Mouse (Mus musculus): ENCODE data around the gene Clpp.

The Clpp gene

DNA sequence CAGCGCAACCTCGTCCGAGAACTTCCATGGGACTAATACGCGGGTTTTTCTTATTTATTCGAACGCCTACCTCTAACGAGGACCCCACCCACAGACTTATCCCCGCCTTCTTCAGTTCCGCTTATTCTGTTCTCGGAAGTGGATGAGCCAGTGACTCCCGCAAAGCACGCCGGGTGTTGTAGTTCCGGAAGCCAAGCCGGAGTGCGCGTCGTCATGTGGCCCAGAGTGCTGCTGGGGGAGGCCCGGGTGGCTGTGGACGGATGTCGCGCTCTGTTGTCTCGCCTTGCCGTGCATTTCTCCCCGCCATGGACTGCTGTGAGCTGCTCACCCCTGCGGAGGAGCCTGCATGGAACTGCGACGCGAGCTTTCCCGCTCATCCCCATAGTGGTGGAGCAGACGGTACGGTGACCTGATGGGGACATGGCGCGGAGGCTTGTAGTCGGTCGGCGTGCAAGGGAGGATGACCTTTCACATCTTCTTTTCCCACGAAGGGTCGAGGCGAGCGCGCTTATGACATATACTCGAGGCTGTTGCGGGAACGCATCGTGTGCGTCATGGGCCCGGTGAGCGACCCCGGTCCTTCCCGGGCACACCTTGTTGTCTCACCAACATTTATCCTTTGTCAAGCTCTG, at the start of gene Clpp:
Gene Clpp, plus strand, starts transcription at position 191 of the 632 bp plus-strand sequence.
- DNase-seq (ENCODE audit: low read depth in 1 of 2, low spot score in 2 of 2) = peak; percentile 87 to 91

- peak in 1 of 2 experiments; percentile 41 for DNase-seq (ENCODE audit: low read depth in 1 of 2, low spot score in 2 of 2)
Observed at GRCm38 (mm10) chr17:56950915-56951314, 39.2 kb upstream of the Clpp start.

GRCm38 (mm10) chr17:56952639-56953038, 37.5 kb upstream of the Clpp start:
- no peak for DNase-seq (ENCODE audit: low read depth in 1 of 2, low spot score in 2 of 2)

DNA sequence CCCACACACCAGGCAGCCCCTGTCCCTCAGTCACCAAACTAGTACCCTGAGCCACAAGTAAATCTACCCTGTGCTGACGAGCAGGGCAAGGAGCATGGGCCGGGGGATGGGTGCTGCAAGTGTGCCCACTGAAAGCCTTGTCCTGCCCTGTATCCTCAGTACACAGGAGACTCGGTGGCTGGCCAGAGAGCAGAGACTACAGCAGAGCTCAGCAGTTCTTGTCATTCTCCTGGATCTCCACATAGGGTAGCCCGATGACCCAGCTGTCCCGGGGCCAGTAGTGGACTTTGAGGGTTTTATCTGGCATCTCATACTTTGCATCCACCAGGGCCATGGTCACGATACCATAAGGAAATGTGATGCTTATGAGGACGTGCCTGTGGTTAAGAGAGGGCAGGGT, 35.2 kb upstream of the Clpp start:
- no peak for DNase-seq (ENCODE audit: low read depth in 1 of 2, low spot score in 2 of 2)

DNA sequence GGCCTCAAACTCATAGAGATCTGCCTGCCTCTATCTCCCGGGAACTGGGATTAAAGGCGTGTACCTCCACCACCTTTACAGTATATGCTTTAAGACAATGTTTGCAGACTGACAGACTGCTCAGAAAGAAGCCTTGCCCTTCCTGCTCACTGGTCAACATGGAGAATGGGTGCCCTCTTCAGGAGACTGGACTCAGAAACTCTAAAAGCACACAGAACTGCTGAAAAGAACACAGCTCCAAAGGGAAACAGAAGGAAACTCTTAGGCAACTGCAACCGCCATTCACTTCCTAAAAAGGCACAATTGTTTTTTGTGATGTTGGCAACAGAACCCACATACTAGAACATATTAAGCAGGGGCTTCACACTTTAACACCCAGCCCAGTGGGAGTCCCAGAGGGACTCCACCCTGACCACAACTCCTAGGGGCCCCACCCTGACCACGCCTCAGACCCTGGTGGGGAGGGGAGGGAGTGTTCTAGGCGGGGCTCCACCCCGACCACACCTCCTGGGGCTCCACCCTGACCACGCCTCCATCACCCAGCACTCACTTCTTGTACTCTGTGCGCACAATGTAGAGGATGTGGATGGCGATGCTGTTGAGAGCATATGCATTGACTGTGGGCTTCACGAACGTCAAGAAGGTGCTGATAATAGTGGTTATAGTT, 32.2 kb upstream of the Clpp start:
- peak; percentile 42 to 49 for DNase-seq (ENCODE audit: low read depth in 1 of 2, low spot score in 2 of 2)

DNA sequence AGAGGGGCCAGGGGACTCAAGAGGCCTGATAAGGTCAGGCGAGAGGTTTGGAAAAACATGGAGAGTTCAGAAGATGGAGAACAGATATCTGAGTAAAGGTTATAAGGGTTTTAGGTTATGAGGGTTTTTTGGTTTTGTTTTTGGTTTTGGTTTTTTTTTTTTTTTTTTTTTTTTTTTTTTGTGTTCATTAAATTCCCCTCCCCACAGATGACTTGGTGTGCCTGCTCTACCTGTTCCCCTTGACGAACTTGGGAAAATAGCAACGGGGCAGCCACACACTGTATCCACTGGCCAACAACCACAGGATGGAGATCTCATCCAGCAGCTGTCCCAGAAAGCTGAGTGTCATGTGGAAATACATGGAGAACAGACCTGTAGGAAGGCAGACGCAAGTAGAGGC, 31.4 kb upstream of the Clpp start:
- DNase-seq (ENCODE audit: low read depth in 1 of 2, low spot score in 2 of 2) = no peak

DNA sequence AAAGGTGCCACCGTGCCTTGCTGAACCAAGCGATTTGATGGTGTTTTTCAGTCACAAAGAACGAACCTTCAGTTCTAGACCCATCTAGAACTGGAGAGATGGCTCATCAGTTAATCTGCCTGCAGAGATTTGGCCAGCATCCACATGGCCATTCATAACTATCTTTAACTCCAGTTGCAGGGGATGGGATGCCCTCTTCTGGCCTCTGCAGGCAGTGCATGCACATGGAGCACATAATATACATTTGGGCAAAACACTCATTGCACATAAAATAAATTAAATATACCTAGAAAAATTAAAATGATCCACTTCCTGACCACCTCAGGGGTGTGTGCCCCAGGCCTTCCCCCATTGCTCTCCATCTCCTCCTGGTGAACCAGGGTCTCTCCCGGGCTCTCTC, 28.2 kb upstream of the Clpp start:
- no peak for DNase-seq (ENCODE audit: low read depth in 1 of 2, low spot score in 2 of 2)

DNA sequence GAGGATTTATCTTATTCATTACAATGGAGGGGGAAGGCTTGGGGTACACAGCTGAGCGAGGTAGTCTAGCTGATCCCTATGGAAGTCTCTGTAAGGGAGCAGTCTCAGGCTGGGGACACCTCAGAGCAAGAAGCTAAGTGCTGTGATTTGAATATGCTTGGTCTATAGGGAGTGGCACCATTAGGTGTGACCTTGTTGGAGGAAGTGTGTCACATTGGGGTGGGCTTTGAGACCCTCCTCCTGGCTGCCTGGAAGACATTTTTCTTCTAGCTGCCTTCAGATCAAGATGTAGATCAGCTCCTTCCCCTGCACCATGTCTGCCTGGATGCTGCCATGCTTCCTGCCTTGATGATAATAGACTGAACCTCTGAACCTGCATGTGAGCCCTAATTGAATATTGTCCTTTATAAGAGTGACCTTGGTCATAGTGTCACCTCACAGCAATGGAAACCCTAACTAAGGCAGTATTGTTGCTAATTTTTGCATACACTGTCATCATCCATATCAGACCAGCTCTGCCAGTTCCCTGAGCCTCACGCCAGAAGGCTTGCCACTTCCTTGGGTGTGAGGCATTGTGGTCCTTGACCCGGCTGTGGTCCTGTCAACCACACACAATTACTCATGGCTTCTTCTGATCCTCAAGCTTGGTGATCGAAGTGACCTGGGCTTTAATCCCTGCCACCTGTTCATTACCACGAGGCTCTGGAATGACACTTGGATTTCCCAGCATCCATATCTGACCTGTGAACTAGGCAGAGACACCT, 27.3 kb upstream of the Clpp start:
- no peak for DNase-seq (ENCODE audit: low read depth in 1 of 2, low spot score in 2 of 2)

GRCm38 (mm10) chr17:56963646-56964045, 26.5 kb upstream of the Clpp start:
- no peak for DNase-seq (ENCODE audit: low read depth in 1 of 2, low spot score in 2 of 2)

DNA sequence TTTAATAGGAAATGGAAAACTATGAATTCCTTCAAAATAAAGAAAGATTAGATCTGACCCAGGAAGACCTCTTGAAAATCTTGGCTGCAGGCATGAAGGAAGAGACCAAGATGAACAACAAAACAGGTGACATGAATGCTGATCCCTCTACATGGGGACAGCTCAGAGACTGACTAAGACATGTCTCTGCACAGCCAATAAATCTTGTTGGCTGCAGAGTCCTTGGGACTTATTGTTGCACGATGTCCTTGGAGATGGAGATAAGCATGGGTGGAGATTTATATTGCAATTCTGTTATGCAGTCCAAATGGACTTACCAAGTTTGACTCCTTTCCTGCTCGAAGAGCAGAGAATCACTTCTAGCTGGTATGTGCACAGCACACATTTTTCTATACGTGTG, 20.8 kb upstream of the Clpp start:
- no peak for DNase-seq (ENCODE audit: low read depth in 1 of 2, low spot score in 2 of 2)

GRCm38 (mm10) chr17:56970081-56970480, 20.0 kb upstream of the Clpp start:
- no peak for DNase-seq (ENCODE audit: low read depth in 1 of 2, low spot score in 2 of 2)

GRCm38 (mm10) chr17:56973956-56974707, 16.0 kb upstream of the Clpp start:
- DNase-seq (ENCODE audit: low read depth in 1 of 2, low spot score in 2 of 2) = no peak

DNA sequence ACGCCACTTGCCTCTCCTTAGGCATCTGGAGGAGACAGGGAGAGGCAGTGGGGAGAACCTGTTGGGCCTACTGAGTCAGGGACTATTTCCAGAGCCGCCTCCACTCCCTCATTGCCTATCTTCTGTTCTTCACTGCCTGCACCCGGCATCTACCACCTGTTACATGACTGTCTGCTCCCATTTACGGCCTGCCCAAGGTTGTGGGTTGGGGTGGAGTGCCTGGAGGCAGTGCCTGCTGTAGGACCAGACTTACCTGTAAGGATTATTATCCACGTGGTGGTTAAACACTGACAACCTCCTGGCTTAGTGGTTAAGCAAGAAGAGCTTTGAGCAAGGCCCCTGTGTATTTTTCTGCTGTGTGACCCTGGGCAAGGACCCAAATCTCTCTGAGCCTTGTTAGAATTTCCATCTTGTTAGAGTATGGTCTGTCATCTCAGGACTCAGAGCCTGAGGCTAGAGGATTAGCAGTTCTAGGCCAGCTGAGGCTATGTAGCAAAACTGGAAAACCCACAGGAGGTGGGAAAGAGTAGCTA, 15.3 kb upstream of the Clpp start:
- no peak for DNase-seq (ENCODE audit: low read depth in 1 of 2, low spot score in 2 of 2)

GRCm38 (mm10) chr17:56975391-56975790, 14.7 kb upstream of the Clpp start:
- no peak for DNase-seq (ENCODE audit: low read depth in 1 of 2, low spot score in 2 of 2)

DNA sequence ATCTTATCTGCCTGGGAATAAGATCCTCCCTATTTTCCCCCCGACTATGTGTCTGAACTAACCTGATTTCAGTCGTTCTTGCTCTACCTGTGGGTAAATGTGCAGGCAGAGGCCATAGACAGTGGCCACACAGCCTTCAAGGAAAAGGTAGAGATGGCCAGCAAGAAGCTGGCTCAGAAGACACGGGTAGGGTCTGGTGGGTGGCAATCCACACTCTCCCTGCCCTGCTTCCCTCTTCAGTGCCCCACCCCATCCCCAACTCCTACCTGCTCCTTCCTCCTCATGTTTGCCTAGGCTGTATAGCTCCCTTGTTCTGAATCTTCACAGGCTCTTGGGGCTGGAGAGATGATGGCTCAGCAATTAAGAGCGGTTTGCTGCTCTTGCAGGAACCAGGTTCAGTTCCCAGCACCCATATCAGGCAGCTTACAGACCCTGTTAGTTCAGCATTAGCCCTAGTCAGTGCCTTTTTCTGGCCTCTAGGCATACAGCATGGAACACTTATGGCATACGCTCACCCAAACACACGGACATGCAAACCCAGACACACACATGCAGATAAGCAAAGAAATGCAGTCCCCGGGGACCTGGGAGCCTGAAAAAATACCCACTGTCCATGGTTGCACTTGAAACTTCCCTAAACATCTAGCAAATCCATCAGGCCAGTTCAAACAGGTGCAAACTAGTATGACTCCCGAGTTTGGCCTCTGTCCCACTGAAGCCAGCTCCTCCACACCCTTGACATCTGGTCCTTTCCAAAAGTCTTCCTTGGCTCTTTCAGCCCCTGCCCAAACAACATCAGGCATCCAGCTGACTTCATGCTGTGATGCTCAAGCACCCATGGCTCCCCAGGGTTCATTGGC, 13.3 kb upstream of the Clpp start:
- no peak for DNase-seq (ENCODE audit: low read depth in 1 of 2, low spot score in 2 of 2)

GRCm38 (mm10) chr17:56979524-56979923, 10.6 kb upstream of the Clpp start:
- DNase-seq (ENCODE audit: low read depth in 1 of 2, low spot score in 2 of 2) = no peak

- DNase-seq (ENCODE audit: low read depth in 1 of 2, low spot score in 2 of 2) = no peak
Observed at GRCm38 (mm10) chr17:56981049-56981448, 9.1 kb upstream of the Clpp start.

DNA sequence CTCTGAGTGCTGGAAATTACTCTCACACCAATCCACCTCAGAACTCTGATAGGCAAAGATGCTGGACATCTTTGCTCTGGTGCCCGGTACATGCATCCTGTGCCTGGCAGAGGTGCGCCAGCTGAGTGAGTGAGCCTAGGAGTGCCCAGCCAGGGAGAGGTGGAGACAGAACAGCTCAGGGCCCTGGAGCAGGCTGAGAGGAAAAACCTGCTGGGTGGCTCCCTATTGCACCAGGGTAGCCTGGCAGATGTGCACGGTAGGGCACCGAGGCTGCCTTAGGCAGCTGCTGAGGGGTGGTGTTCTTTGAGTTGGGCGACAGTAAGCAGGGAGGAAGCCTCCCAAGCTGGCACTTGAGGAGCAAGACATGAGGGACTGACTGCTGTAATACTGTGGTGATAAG, 8.1 kb upstream of the Clpp start, which contains the start of gene Acer1:
Gene Acer1, minus strand, starts transcription at position 114 of the 400 bp plus-strand sequence.
- no peak for DNase-seq (ENCODE audit: low read depth in 1 of 2, low spot score in 2 of 2)

- DNase-seq (ENCODE audit: low read depth in 1 of 2, low spot score in 2 of 2) = no peak
Observed at GRCm38 (mm10) chr17:56984886-56985285, 5.2 kb upstream of the Clpp start.

DNA sequence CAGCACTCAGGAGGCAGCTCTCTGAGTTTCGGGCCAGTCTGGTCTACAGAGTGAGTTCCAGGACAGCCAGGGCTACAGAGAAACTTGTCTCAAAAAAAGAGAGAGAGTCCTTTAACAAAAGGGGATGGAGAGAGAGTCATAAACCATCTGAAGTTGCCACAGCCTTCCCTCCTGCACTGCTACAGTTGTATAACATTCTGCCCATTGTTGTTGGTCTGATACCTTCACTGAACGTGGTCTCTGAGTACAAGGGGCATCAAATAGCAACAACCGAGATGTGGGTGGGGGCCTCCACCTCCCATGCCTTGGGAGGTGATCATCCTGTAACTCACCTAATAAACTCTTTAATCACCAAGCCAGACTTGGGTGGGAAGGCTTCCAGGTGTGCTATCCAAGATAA, 4.4 kb upstream of the Clpp start:
- DNase-seq (ENCODE audit: low read depth in 1 of 2, low spot score in 2 of 2) = no peak

Measured in monocyte, adult 2 months (primary cell).